Mouse (Mus musculus) C2C12 (cell line): Measurements from ENCODE around the gene Ubxn7.

ENCODE experiments used
- CTCF ChIP-seq: IDR thresholded peaks from one replicate; pipeline ENCODE4 v1.5.1; 2011; ENCODE audit not compliant: control insufficient read depth, insufficient read depth, insufficient read length
- MYOG ChIP-seq: IDR thresholded peaks from one replicate; pipeline ENCODE4 v1.6.1; 2011; ENCODE audit not compliant: control insufficient read depth, insufficient read length; ENCODE audit errors: extremely low read depth

DNA sequence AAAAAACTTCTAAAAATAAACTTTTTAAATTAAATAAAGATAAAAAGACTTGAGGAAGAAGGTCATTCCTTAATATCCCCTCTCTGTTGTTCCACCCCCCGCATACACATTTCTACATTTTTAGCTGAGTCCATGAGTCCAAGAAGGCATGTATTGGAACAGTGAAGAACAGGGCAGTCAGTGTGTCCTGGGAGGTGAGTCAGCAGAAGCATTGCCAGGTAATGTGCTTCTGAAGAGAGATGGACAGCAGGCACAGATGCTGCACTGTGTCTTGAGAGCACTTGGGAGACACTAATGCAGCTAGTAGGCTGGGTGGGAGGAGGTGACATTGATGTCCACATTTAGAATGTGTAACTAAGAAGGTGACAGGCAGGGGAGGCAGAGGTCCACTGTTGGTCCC is 105.2 kb downstream of the Ubxn7 start:
- no peak for TF ChIP-seq CTCF
- no peak for TF ChIP-seq MYOG
